Mouse (Mus musculus): ENCODE measurements around the gene Wdcp. TPM values are rescaled to one million over a fixed set of nuclear protein-coding genes. Genes with fewer than 3 reads are reported as not detected.

The Wdcp gene
- polyA plus RNA-seq, 1 experiment from 2014 or later, result 10.4 TPM

Other genes with a start within 250 kb of the Wdcp start
- 0.25 and 0.56 TPM in 2 replicates for gene Fam228a, start 104.9 kb upstream of the Wdcp start, polyA plus RNA-seq (2014; fragmentation: Nextera tagmentation; extraction: Ambion mirVana)
- gene Pfn4, start 74.3 kb upstream of the Wdcp start, polyA plus RNA-seq (2014; fragmentation: Nextera tagmentation; extraction: Ambion mirVana), result 5.0 and 5.4 TPM in 2 replicates
- gene Fam228b, start 74.0 kb upstream of the Wdcp start, polyA plus RNA-seq (2014; fragmentation: Nextera tagmentation; extraction: Ambion mirVana), result 3.2 and 4.9 TPM in 2 replicates
- 245 and 248 TPM in 2 replicates for gene Sf3b6, start 25.8 kb upstream of the Wdcp start, polyA plus RNA-seq (2014; fragmentation: Nextera tagmentation; extraction: Ambion mirVana)
- gene Fkbp1b, start 1.7 kb upstream of the Wdcp start, polyA plus RNA-seq (2014; fragmentation: Nextera tagmentation; extraction: Ambion mirVana), result 33.4 and 38.0 TPM in 2 replicates
- gene Mfsd2b, start 31.1 kb downstream of the Wdcp start, polyA plus RNA-seq (2014; fragmentation: Nextera tagmentation; extraction: Ambion mirVana), result 0.70 and 0.87 TPM in 2 replicates
- 20.3 and 23.3 TPM in 2 replicates for gene Ubxn2a, start 64.4 kb downstream of the Wdcp start, polyA plus RNA-seq (2014; fragmentation: Nextera tagmentation; extraction: Ambion mirVana)
- 13.6 and 14.7 TPM in 2 replicates for gene Atad2b, start 74.0 kb downstream of the Wdcp start, polyA plus RNA-seq (2014; fragmentation: Nextera tagmentation; extraction: Ambion mirVana)

All from embryonic facial prominence, embryonic 14.5 days (tissue).